Mouse (Mus musculus): ENCODE results near the gene Vmn1r40.

The Vmn1r40 gene

GRCm38 (mm10) chr6:89707240-89707639 is at the start of gene Vmn1r40:
Gene Vmn1r40, plus strand, starts transcription at chr6:89707540.
- DNase-seq (ENCODE audit: extremely low read depth, low read depth, low spot score) = no peak

GRCm38 (mm10) chr6:89658342-89658741 is 49.0 kb upstream of the Vmn1r40 start:
- DNase-seq (ENCODE audit: extremely low read depth, low read depth, low spot score) = no peak

GRCm38 (mm10) chr6:89658931-89659330 is 48.4 kb upstream of the Vmn1r40 start:
- DNase-seq (ENCODE audit: extremely low read depth, low read depth, low spot score) = no peak

GRCm38 (mm10) chr6:89659692-89660423 is 47.5 kb upstream of the Vmn1r40 start:
- no peak for DNase-seq (ENCODE audit: extremely low read depth, low read depth, low spot score)

GRCm38 (mm10) chr6:89660490-89660889 is 46.9 kb upstream of the Vmn1r40 start:
- no peak for DNase-seq (ENCODE audit: extremely low read depth, low read depth, low spot score)

GRCm38 (mm10) chr6:89662521-89662920 is 44.8 kb upstream of the Vmn1r40 start:
- no peak for DNase-seq (ENCODE audit: extremely low read depth, low read depth, low spot score)

- DNase-seq (ENCODE audit: extremely low read depth, low read depth, low spot score) = no peak
These were observed 42.2 kb upstream of the Vmn1r40 start for GRCm38 (mm10) chr6:89665155-89665554.

- DNase-seq (ENCODE audit: extremely low read depth, low read depth, low spot score) = no peak
These were observed 41.7 kb upstream of the Vmn1r40 start for GRCm38 (mm10) chr6:89665667-89666066.

GRCm38 (mm10) chr6:89666976-89667375 is 40.4 kb upstream of the Vmn1r40 start:
- no peak for DNase-seq (ENCODE audit: extremely low read depth, low read depth, low spot score)

GRCm38 (mm10) chr6:89669556-89669955 is 37.8 kb upstream of the Vmn1r40 start:
- DNase-seq (ENCODE audit: extremely low read depth, low read depth, low spot score) = no peak

GRCm38 (mm10) chr6:89671431-89671830 is 35.9 kb upstream of the Vmn1r40 start:
- no peak for DNase-seq (ENCODE audit: extremely low read depth, low read depth, low spot score)

- DNase-seq (ENCODE audit: extremely low read depth, low read depth, low spot score) = no peak
These were observed 34.7 kb upstream of the Vmn1r40 start for GRCm38 (mm10) chr6:89672641-89673040.

- DNase-seq (ENCODE audit: extremely low read depth, low read depth, low spot score) = no peak
These were observed 34.1 kb upstream of the Vmn1r40 start for GRCm38 (mm10) chr6:89673135-89673780.

- no peak for DNase-seq (ENCODE audit: extremely low read depth, low read depth, low spot score)
These were observed 28.8 kb upstream of the Vmn1r40 start for GRCm38 (mm10) chr6:89678522-89678921.

GRCm38 (mm10) chr6:89679291-89679835 is 28.0 kb upstream of the Vmn1r40 start:
- no peak for DNase-seq (ENCODE audit: extremely low read depth, low read depth, low spot score)

- DNase-seq (ENCODE audit: extremely low read depth, low read depth, low spot score) = no peak
These were observed 27.2 kb upstream of the Vmn1r40 start for GRCm38 (mm10) chr6:89680155-89680554.

GRCm38 (mm10) chr6:89684231-89684630 is 23.1 kb upstream of the Vmn1r40 start:
- no peak for DNase-seq (ENCODE audit: extremely low read depth, low read depth, low spot score)

GRCm38 (mm10) chr6:89687100-89687499 is 20.2 kb upstream of the Vmn1r40 start:
- DNase-seq (ENCODE audit: extremely low read depth, low read depth, low spot score) = no peak

- no peak for DNase-seq (ENCODE audit: extremely low read depth, low read depth, low spot score)
These were observed 716 bp upstream of the Vmn1r40 start for GRCm38 (mm10) chr6:89706624-89707023.

- no peak for DNase-seq (ENCODE audit: extremely low read depth, low read depth, low spot score)
These were observed 10.7 kb downstream of the Vmn1r40 start for GRCm38 (mm10) chr6:89718051-89718450.

GRCm38 (mm10) chr6:89740466-89740865 is 33.1 kb downstream of the Vmn1r40 start, which contains the start of gene Vmn1r41:
Gene Vmn1r41, plus strand, starts transcription at chr6:89740766.
- no peak for DNase-seq (ENCODE audit: extremely low read depth, low read depth, low spot score)

GRCm38 (mm10) chr6:89742811-89743210 is 35.5 kb downstream of the Vmn1r40 start:
- no peak for DNase-seq (ENCODE audit: extremely low read depth, low read depth, low spot score)
